Mouse (Mus musculus) CD4-positive, CD25-positive, alpha-beta regulatory T cell, adult 2 months (primary cell): ENCODE data around the gene Eif4ebp2.

Source experiments
- DNase-seq: peaks from one replicate; pipeline ENCODE4 v3.0.0-alpha.2; 2012; ENCODE audit warnings: low read depth, low spot score

Gene Eif4ebp2

DNA sequence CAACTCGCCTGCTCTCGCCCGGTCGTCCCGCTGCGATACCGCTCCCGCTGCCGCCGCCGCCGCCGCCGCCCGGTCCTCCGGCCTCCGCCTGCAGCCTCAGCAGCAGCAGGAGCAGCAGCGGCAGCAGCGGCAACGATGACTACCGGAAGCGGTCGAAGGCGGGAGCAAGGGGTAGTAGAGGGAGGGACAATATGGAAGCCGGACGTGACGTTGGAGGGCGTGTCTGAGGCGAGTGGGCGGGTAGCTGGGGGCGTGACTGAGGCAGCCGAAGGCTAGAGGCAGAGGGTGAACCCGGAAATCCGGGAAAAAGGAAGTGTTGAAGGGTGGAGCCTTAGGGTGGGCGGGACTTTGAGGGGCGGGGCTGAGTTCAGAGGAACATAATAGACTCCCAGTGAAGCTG, at the start of gene Eif4ebp2:
Eif4ebp2 (minus strand) TSS at position 17 of the 400 bp plus-strand sequence.
- DNase-seq, result peak; percentile 99

GRCm38 (mm10) chr10:61500756-61501155, 48.3 kb upstream of the Eif4ebp2 start:
- no peak for DNase-seq

DNA sequence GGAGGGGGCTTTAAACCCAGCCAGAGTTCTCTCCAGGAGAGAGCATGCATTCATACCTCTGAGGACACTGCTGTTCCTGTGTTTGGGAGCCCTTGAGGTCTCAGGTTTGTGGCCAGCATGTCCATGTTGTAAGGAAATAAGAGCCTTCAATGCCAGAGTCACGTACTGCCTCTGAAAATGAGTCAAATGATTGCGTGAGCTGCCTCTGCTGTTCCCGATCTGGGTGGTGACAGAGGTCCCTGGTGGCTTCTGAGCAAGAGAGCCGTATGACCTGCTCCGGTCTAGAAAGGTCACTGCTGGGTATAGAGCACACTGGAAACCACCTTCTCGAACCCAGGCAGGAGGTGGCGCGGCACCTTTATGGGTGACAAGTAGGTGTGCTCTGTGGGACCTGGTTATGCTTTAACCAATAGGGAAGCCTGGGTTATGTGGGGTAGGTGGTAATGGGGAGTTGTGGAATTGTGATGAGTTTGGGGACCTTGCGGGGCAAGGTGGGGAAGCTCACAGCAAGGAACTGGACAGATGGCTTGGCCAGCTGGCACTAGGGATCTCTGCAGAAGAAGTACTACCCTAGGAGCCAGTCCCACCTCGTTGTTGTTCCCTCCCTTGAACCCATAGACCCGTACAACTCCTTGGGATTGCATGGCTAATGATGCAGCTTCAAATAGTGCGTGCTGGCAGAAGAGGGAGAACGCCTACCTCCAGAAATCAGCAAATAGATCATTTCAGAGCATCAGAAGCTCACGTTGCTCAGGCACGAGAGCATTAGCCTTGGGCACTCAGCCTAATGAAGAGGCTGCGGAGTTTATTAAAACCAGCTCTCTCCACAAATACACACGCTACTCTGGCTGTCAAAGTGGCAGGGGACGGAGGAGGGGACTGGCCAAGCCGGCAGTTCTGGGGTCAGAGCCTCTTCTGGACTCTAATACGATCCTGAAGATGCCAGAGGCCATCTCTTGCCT, 47.3 kb upstream of the Eif4ebp2 start:
- no peak for DNase-seq

DNA sequence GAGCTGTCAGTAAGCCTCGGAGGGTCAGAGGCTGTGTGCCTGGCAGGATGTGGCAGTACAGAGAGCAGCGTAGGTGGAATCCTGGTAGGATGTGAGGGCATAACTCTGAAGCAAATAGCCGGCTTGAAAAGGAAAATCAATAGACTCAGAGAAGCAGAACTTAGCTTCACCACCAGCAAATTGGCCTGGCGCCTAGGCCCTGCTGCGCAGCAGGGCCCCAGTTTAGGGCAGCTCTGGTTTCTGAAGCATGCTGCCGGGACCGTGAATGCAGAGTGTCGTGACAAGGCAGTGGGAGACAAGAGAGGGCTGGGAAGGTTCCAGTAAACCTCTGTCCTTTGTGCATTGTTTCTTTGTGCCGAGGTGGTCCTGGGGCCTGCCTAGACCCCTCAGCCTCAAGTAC, 43.8 kb upstream of the Eif4ebp2 start:
- no peak for DNase-seq

DNA sequence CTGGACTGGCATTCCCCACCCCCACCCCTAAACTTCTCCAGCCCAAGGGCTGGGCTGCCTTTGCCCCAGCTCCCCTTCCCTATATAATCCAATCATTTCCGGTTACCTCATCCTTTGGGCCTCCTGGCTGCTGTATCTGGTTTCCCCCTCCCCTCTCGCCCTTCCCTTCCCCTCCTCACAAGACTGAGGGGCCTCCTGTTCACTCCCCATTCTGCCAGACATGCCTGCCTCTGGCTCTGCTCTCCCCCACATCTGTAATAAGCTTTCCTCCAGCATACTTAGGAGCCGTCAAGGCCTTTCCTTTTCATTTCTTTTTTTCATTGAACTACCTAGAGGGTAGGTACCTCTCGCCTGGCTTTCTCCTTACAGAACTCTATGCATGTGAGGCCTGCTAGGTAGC, 43.0 kb upstream of the Eif4ebp2 start:
- DNase-seq, result no peak

- peak; percentile 86 for DNase-seq
These were observed 39.6 kb upstream of the Eif4ebp2 start for GRCm38 (mm10) chr10:61492040-61492439.

DNA sequence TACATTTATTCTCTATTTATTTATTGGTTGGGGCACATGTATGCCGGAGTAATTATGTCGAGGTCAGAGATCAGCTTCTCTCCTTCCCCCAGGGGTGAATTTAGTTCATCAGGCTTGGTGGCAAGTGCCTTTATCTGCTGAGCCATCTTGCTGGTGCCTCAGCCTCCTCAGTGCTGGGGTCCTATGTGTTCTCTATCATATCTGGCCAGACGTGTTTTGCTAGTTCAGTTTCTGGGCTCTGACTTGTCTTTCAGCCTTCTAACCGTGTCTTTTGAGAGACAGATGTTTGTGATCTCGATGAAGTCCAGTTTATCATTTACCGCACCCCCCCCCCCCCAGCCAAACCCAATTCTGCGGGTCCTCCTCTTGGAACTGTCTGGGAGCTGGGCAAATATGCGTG, 39.1 kb upstream of the Eif4ebp2 start:
- DNase-seq, result no peak

GRCm38 (mm10) chr10:61488522-61489110, 36.2 kb upstream of the Eif4ebp2 start:
- DNase-seq, result no peak

- no peak for DNase-seq
These were observed 34.3 kb upstream of the Eif4ebp2 start for GRCm38 (mm10) chr10:61486551-61487339.

DNA sequence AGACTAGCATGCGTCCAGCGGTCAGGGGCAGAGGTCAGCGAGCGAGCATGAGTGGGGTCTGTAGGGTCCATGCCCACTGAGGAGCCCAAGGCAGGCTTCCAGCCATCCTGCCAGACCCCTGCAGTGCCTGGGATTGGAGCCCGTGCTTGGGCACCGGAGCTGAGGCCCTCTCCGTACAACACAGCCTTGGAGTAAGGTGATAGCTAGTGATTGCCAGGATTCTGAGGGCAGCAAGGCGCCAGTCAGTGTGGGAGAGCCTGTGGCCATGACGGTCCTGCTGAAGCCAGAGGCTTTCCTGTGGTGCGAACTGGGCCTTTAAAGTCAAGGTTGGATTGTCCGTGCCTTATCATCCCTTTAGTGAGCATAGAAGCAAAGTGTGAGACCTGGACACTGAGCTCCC, 32.3 kb upstream of the Eif4ebp2 start:
- no peak for DNase-seq

DNA sequence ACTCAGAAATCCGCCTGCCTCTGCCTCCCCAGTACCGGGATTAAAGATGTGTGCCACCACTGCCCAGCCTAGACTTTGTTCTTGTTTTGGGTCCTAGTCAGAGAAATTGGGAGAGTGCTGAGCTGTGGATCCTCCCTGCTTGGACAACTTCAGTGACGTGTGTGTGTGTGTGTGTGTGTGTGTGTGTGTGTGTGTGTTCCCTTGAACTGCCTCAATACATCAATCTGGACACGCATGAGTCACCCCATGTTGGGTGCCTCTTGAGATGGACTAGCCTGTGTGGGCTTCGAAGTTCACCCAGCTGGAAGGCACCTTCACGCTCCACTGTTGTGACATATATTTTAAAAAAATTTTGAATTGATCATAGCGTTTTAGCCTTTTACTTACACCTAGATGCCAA, 30.3 kb upstream of the Eif4ebp2 start:
- DNase-seq, result no peak

DNA sequence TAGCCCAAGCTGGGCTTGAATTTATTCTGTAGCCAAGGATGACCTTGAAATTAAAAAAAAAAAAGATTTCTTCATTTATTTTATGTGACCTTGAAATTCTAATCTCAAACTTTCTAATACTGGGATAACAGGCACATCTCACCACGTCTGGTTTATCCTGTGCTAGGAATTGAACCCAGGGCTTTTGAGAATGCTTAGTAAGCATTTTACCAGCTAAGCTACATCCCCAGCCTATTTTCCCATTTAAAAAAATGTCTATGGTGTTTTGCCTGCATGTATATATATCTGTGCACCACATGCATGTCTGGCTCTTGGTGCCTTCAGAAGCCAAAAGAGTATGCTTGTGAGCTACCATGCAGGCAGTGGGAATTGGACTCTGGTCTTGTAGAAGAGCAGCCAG, 28.0 kb upstream of the Eif4ebp2 start:
- no peak for DNase-seq

- no peak for DNase-seq
These were observed 27.5 kb upstream of the Eif4ebp2 start for GRCm38 (mm10) chr10:61479927-61480326.

DNA sequence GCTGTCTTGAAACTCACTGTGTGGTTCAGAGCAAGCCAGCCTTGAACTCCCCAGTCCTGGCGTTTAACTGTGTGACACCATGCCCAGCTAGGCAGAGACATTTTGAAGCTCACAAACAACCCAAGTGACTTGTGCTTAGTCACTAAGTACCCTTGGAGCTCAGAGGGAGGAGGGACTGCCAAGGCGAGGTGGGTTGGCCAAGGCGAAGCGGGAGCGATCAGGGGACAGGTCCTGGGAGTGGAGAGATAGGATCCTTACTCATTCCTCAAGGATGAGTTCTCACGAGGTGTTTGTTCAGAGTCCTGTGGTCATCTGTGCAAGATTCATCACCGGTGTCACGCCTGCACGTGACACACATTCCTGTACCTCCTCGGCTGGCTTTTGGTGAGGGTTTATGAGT, 27.0 kb upstream of the Eif4ebp2 start:
- no peak for DNase-seq

DNA sequence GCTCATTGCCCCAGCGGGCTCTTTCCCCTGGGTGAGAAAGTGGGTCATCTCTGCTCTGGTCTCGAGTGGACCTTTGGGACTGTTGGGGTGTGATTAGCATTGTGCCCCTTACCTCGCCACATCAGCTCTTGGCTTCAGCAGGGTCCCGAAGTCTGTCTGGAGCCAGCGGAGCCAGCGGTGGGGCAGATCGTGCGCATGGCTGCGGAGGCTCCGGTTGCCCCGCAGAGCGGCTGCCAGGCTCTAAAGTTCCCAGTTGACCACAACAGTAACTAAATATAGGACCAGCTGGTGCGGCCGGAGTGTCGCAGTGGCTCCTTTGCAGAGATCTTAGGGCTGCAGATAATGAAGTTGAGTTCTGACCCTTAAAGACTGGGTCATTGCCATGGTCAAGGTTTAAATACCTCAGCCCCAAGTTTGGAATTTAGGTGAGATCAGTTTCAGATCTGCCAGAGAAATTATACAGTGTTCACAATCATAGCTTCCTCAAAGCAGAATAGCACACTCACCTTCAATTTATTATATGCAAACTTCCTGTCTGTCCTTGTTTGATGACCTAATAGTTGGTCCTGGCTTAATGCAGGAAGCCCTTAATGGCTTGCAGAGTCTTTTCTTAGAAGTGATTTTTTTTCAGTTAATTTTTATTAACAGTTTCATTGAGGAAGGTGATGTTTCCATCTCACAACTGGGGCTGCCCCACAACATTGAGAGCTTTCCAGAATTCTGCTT, 24.1 kb upstream of the Eif4ebp2 start:
- no peak for DNase-seq

- DNase-seq, result peak; percentile 98
These were observed 23.4 kb upstream of the Eif4ebp2 start, which contains the start of gene Lrrc20 for GRCm38 (mm10) chr10:61475594-61476439. Lrrc20 (plus strand) TSS chr10:61475801.

DNA sequence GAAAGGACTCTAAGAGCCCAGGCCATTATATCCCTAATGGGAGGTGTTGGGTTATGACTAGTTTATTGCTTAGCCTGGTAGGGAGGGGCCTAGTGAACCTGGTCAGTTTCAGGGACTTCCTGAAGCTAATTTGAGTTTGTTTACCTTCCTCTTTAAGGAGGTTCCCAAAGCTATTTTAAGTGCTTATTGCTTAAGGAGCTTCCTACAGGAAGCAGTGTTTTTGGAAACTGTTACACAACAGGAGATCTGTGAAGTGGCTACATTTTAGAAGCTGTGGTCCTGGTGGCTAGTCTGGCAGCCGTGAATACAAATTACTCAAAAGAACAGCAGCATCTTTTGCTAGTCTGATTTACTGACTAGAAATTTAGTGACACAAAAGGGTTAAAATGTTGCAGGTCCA, 21.9 kb upstream of the Eif4ebp2 start:
- DNase-seq, result no peak

DNA sequence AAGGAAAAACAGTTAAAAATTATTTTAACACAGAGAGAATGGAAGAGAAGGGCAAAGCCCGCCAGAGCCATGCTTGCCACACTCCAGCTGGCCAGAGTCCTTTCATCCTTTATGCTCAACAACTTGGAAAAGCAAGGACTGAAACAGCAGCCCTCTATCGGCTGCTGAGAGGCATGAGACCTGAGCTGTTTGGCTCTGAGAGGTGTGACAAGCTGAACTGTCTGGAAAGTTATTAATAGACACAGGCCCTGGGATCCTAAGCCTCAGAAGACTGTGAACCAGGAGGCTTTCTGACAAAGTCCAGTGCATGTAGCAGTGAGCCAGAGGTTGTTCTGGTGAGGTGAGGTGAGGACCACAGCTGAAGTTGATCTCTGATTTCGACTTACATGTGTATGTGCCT, 21.2 kb upstream of the Eif4ebp2 start:
- no peak for DNase-seq

GRCm38 (mm10) chr10:61468900-61469299, 16.4 kb upstream of the Eif4ebp2 start:
- DNase-seq, result no peak

DNA sequence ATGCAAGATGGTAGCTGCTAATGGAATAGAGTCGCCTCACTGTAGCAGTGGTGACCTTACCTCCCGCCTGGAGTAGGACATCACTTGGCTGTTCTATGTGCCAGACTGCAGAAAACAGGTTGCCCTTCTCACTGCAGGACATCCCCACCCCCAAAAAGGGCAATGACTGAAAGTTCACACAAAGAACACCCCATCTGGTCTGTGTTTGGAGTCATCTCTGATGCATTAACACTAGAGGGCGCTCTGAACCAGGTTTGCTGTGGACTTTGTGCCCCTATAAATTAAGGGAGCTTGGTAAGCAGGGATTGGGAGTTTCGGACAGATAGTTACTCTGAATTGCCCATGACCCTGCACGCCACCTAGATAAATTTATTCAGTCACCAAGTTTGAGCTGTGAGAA, 14.4 kb upstream of the Eif4ebp2 start:
- DNase-seq, result peak; percentile 71

DNA sequence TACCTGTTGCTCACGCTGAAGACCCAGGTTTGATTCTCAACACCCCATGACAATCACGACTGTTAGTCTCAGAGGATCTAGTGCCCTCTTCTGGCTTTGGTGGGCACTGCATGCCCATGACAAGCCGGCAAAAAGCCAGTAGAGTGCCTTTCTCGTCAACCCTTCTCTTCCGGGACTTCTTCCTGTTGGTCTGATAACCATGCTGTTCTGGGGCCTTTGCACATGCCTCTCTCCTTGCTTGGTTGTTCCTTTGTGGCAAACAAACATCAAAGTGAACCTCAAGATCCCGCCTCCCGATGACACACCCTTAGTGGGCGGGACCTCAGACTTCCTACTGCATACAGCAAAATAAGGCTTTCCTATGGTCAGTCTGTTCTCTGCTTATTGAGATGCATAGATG, 13.8 kb upstream of the Eif4ebp2 start:
- peak; percentile 60 for DNase-seq
